Mouse (Mus musculus) fibroblast of lung, adult 2 months (primary cell): ENCODE data around the gene Borcs8.

Experiments used
- DNase-seq: peaks from one replicate; pipeline ENCODE4 v3.0.0-alpha.2; 2011; ENCODE audit warnings: low read depth

Borcs8 gene

DNA sequence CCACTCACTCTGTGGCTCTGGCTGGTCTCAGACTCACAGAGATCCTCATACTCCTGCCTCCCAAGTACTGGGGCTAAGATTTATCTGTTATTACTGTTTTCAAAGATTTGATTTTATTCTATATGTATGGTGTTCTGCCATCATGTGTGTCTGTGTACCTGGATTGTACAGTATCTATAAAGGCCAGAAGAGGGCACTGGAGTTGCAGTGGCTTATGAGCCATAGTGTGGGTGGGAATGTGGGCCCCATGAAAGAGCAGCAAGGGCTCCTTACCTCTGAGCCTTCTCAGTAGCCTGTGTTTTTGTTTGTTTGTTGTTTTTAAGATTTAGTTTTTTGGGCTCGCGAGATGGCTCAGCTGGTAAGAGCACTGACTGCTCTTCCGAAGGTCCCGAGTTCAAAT is 39.8 kb downstream of the Borcs8 start:
- DNase-seq: no peak

DNA sequence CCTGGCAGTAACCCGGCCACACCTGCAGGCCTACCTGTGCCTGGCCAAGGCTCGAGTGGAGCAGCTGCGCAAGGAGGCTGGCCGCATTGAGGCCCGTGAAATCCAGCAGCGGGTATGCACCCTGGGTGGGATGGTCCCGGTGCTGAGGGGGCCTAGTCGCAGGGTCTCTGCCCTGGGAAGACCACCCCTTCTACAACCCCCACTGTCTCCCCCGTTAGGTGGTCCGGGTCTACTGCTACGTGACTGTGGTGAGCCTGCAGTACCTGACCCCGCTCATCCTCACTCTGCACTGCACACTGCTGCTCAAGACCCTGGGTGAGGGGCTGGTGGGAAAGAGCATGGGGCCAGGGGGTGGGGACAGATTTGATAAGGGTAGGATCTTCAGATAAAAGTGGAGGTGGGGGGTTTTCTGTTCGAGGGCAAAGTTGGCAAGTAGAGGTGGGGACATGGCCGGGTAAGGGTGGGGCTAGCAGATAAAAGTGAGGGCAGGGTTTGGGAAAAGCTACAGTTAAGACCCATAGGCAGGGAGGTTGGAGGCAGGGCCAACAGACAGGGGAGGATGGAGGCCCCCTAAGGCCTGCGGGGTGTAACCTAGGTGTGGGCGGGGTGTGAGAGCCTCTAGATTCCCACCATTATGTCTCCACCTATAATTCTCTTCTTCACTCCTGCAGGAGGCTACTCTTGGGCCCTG is 42.1 kb downstream of the Borcs8 start:
- no peak for DNase-seq

DNA sequence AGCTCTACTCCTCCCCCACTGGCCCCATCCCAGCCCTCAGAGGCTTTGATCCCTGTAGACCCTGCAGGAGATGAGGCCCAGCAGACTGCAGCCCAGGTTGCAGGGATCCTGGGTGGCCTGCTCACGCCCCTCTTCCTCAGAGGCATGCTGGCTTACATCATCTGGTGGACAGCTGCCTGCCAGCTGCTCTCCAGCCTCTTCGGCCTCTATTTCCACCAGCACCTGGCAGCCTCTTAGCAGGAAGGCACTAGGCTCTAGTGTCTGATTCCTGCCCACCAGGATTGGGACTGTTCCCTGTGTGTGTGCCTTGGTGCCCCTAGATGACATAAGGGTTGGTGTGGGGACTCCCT is 42.6 kb downstream of the Borcs8 start:
- no peak for DNase-seq

DNA sequence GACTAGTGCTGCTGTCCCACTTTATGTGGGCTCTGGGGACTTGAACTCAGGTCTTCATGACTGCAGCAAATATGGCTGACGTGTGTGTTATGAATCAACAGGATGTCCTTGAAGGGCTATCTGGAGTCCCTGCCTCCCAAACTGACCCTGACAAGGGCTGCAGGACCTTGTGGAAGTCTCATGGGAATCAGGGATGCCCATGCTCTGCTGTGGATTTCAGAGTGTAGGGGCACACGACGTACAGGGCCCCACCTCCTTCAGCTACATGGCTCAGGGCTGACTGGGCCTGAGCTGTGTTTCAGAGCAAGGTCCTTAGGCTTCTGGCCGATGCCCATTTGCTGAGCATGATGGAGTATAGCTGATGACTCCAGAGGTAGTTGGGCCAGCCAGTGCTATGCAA is 43.9 kb downstream of the Borcs8 start:
- DNase-seq: no peak

DNA sequence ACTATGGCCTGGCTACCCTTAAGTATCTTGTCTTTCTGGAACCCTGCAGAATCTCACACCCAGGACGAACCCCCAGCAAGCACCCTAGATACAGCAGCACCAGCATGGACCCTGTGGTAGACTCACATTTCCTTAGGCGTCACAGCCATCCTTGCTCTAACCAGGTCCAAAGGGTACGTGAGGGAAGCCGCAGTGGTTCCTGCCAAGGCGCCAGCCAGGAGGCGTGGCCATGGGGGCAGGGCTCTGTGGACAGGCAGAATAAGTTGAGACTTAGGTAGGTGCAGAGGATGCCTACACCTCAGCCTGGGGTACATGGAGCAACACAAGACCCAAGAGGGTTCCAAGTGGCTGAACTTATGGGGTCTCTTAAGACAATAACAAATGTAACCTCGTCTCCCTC is 49.4 kb downstream of the Borcs8 start:
- no peak for DNase-seq

DNA sequence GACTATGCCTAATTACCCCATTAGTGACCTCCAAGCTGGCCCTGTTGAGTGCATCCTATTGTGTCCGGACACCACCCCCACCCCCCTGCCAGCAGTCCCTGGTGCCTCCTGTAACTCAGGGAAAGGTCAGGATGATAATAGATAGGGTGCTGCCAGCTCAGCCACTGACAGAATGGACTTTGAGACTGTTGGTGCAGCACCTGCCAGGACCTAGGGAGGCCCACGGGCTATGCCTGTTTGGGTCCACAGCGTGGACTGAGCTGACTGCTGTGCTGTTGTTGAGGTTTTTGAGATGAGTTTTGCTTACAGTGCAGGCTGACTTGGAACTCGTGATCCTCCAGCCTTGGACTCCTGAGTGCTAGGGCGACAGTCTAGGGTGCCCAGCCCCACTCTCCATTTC is 53.9 kb downstream of the Borcs8 start:
- no peak for DNase-seq

DNA sequence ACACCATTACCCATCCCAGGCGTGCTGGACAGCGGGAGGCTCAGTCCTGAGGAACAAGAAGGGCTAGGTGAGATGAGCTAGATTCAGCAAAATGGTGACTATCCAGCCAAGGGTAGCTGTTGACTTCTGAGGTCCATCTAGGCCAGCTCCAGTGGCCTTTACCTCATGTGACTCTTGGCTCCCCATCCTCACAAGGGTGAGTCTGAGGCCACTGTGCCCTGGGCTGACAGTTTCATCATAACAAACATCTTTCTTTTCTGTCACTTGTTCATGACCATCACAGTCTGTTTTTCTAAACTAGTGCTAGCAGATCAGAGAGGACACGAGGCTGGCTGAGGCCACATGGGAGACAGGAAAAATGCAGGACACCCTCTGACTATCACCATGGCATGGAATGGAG is 54.9 kb downstream of the Borcs8 start:
- DNase-seq: no peak

DNA sequence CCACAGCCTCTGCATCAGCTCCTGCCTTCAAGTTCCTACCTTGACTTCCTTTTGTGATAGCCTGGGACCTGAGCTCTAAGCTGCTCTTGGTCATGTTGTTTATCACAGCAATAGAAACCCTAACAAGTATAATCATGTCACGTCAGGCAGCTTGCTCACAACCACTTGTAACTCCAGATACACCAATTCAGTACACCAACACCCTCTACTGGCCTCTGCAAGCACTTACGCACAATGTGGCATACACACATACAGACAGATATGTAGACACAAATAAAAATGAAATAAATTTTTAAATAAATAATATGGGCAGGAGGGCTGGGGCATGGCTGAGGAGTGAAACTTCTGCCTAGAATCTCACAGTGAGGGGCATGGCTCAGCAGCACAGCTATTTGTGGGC is 56.5 kb downstream of the Borcs8 start:
- no peak for DNase-seq
